Mouse (Mus musculus): ENCODE results near the gene Tceal8.

- TF ChIP-seq POLR2A (IDR thresholded peaks at IDR 0.05; ENCODE audit: control insufficient read depth, extremely low read depth, insufficient read depth, low read length, poor library complexity) (no peak), CTCF (IDR thresholded peaks at IDR 0.05; ENCODE audit: borderline replicate concordance, control insufficient read depth, extremely low read depth, insufficient read depth, low read length, poor library complexity) (no peak)
These were observed 41.3 kb upstream of the Tceal8 start for GRCm38 (mm10) chrX:136213396-136213795.

All from thymus, adult 2 months (tissue).